Mouse (Mus musculus): Measurements from ENCODE around the gene Rab11fip4. TPM values are rescaled to one million over a fixed set of nuclear protein-coding genes. Genes with fewer than 3 reads are reported as not detected.

Rab11fip4 gene
- polyA plus RNA-seq, 1 experiment, result not detected

DNA sequence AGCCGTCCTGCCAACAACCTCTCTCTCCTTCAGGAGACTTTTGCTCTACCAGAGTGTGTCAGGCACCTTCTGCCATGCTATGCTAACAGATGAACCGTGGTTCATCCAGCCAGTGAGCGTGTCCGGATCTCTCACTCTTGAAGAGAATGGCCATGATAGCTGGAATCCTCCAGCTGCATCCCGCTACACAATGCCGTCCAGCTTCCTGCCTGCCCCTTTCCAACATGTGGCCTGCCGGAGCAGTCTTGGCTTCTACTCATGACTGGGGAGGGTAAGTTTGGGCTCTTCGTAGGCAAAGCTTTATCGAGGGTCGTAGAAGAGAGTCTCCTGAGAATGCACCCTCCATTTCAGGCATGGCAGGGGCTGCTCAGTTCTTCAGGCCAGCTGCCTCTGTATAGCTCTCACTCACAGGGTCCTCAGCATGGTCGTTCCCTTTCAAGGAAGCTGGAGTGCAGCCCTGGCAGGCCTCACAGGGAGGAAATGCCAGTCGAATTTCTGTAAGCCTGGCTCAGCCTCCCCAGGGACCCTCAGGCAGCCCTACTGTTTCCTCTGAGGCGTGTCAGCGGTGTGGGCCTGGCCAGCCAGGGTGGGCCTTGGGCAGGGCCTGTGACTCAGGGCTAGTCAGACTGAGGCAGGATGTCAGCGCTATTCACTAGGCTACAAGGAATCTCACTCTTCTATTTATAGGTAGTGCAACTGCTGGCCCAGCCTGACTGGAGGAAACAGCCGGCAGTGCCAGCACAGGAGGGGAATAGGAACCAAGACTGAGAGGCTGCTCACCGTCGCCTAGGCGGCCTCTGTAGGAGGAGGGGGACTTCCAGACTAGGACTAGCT, 147.9 kb downstream of the Rab11fip4 start:
- Histone ChIP-seq H3K9me3 (ENCODE audit: control insufficient read depth, low read length) (no peaks in the 10 kb centered on the region), H3K27me3 (ENCODE audit: control insufficient read depth) (no peaks in the 10 kb centered on the region), H3K4me1 (ENCODE audit: control insufficient read depth) (peaks cover 17% of the 10 kb centered on the region), H3K4me3 (replicated peaks) (no peak overlapping the region), H3K36me3 (ENCODE audit: control insufficient read depth) (no peaks in the 10 kb centered on the region)
- no peak for TF ChIP-seq GATA1 (IDR thresholded peaks at IDR 0.05; ENCODE audit: low read length)
- no peak for TF ChIP-seq TAL1 (IDR thresholded peaks at IDR 0.05; ENCODE audit: low read length)

DNA sequence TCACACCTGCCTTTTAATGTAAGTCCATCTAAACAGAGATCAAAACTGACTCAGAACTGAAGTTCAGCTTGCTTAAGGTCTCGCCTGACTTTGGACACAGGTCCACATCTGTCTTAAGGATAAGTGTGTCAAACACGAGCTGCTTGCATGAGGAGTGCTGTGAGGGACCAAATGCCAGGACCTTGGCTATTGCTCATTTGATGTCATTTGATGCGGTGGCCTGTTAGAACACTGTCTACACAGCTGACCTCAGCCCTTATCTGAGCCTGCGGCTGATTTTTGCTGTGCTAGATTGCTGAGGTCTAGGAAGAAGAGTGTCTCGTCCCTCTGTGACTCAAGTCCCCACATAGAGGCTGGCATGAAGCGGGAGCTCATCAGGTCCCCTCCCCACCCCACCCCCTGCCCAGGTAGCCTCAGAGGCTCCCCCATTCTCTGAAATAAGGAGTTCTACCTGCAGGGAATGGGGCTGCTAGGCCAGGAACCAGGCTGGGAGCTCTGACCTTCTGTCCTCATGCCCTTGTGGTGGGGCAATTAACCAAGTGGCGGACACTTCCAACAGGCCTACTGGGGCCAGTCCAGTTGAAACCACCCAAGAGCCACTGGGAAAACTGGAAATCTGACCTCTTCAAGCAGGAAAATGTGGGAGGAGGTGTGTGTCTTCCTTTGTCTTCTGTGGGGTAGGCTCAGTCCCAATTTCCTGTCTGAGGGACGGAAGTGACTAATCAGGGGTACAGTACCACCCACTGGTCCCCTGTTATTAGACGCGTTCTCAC, 149.9 kb downstream of the Rab11fip4 start:
- no peaks in the 10 kb centered on the region; the same call in 1 of the 2 replicates for H3K9me3 ChIP-seq (ENCODE audit: control insufficient read depth, low read length)
- no peaks in the 10 kb centered on the region for H3K36me3 ChIP-seq (ENCODE audit: control insufficient read depth)
- no peaks in the 10 kb centered on the region for H3K27me3 ChIP-seq (ENCODE audit: control insufficient read depth)
- H3K4me3 ChIP-seq (replicated peaks), result no peak overlapping the region
- TF ChIP-seq TAL1 (IDR thresholded peaks at IDR 0.05; ENCODE audit: low read length) (no peak), GATA1 (IDR thresholded peaks at IDR 0.05; ENCODE audit: low read length) (no peak)
- H3K4me1 ChIP-seq (ENCODE audit: control insufficient read depth), result peaks cover 10% of the 10 kb centered on the region

DNA sequence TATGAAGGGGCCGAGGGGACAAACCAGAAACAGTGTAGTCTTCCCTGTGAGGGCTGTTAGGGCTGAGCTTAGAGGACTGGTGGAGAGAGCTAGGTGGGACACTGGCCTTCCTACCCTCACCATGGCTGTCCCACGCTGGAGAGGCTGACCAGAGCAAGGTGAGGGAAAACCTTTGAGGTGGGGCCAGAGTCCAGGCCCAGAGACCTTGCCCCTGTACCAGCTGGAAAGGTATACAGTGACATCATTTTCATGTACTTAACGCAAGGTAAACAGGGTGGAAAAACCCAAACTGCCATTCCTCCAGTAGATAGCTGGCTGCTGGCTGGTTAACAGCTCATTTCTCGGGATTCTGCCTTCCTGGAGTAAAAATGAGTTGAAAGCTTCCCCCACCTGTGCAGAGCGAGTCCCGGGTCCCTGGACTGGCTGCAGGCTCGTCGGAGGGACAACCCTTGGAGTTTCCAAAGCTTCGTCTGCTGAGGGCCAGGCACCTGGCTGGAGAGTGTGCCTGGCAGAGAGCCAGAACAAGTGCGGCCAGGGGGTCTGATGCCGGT, 155.6 kb downstream of the Rab11fip4 start:
- peaks cover 7% of the 10 kb centered on the region for H3K4me1 ChIP-seq (ENCODE audit: control insufficient read depth)
- peak overlapping the region; percentile 22 for H3K4me3 ChIP-seq (replicated peaks)
- TF ChIP-seq GATA1 (IDR thresholded peaks at IDR 0.05; ENCODE audit: low read length) (no peak), TAL1 (IDR thresholded peaks at IDR 0.05; ENCODE audit: low read length) (no peak)
- H3K36me3 ChIP-seq (ENCODE audit: control insufficient read depth), result no peaks in the 10 kb centered on the region
- no peaks in the 10 kb centered on the region for H3K27me3 ChIP-seq (ENCODE audit: control insufficient read depth)
- no peaks in the 10 kb centered on the region; the same call in 1 of the 2 replicates for H3K9me3 ChIP-seq (ENCODE audit: control insufficient read depth, low read length)

Other genes starting within 250 kb of the Rab11fip4 start
- not detected in 2 replicates for gene Omg, start 87.1 kb upstream of the Rab11fip4 start, polyA plus RNA-seq (2012)
- 0.04 TPM in 1 of 2 replicates, not detected in the other for gene Evi2b, start 67.5 kb upstream of the Rab11fip4 start, polyA plus RNA-seq (2012)
- 0.01 TPM in 1 of 2 replicates, not detected in the other for gene Evi2, start 60.6 kb upstream of the Rab11fip4 start, polyA plus RNA-seq (2012)
- gene Evi2a, start 60.6 kb upstream of the Rab11fip4 start, polyA plus RNA-seq (2012), result 0.04 TPM in 1 of 2 replicates, not detected in the other